Mouse (Mus musculus): Measurements from ENCODE around the gene Gpr87. TPM values are rescaled to one million over a fixed set of nuclear protein-coding genes. Genes with fewer than 3 reads are reported as not detected.

The Gpr87 gene
- polyA plus RNA-seq, 1 experiment from 2014 or later = not detected

GRCm38 (mm10) chr3:59185662-59186061 lies 9.2 kb downstream of the Gpr87 start:
- Histone ChIP-seq H3K4me2 (no peak overlapping the region), H3K27ac (no peak overlapping the region), H3K36me3 (no peaks in the 10 kb centered on the region), H3K9ac (no peak overlapping the region), H3K27me3 (no peaks in the 10 kb centered on the region; the same call in 1 of the 2 replicates), H3K4me3 (replicated peaks) (no peak overlapping the region), H3K9me3 (replicated peaks) (no peaks in the 10 kb centered on the region), H3K4me1 (replicated peaks) (no peaks in the 10 kb centered on the region)
- DNase-seq = no peak
- no peak for ATAC-seq (ENCODE audit: low read depth)
- WGBS (ENCODE audit: insufficient replicate concordance) = 74% methylated on average over 4 of the region's 4 CpGs

GRCm38 (mm10) chr3:59182129-59182528 lies 12.8 kb downstream of the Gpr87 start:
- ATAC-seq (ENCODE audit: low read depth) = no peak
- no peaks in the 10 kb centered on the region for H3K4me1 ChIP-seq (replicated peaks)
- no peaks in the 10 kb centered on the region for H3K36me3 ChIP-seq
- no peak overlapping the region for H3K4me3 ChIP-seq (replicated peaks)
- no peak for DNase-seq
- no peak overlapping the region for H3K27ac ChIP-seq
- no peak overlapping the region for H3K4me2 ChIP-seq
- no peak overlapping the region for H3K9ac ChIP-seq
- no peaks in the 10 kb centered on the region for H3K9me3 ChIP-seq (replicated peaks)
- H3K27me3 ChIP-seq = no peaks in the 10 kb centered on the region; the same call in 1 of the 2 replicates

GRCm38 (mm10) chr3:59181134-59181533 lies 13.8 kb downstream of the Gpr87 start:
- no peaks in the 10 kb centered on the region for H3K4me1 ChIP-seq (replicated peaks)
- no peak for DNase-seq
- H3K27me3 ChIP-seq = no peaks in the 10 kb centered on the region
- H3K36me3 ChIP-seq = no peaks in the 10 kb centered on the region
- no peak for ATAC-seq (ENCODE audit: low read depth)
- H3K4me2 ChIP-seq = no peak overlapping the region
- WGBS (ENCODE audit: insufficient replicate concordance) = 57% methylated on average over 5 of the region's 5 CpGs
- H3K9ac ChIP-seq = no peak overlapping the region
- H3K4me3 ChIP-seq (replicated peaks) = no peak overlapping the region
- no peak overlapping the region for H3K27ac ChIP-seq
- no peaks in the 10 kb centered on the region for H3K9me3 ChIP-seq (replicated peaks)

- Histone ChIP-seq H3K36me3 (no peaks in the 10 kb centered on the region), H3K9ac (no peak overlapping the region), H3K9me3 (replicated peaks) (no peaks in the 10 kb centered on the region), H3K4me2 (no peak overlapping the region), H3K4me3 (replicated peaks) (no peak overlapping the region), H3K27me3 (no peaks in the 10 kb centered on the region), H3K27ac (no peak overlapping the region), H3K4me1 (replicated peaks) (no peaks in the 10 kb centered on the region)
- no peak for DNase-seq
- 53% methylated on average over 5 of the region's 5 CpGs for WGBS (ENCODE audit: insufficient replicate concordance)
- no peak for ATAC-seq (ENCODE audit: low read depth)
These were observed 18.0 kb downstream of the Gpr87 start for GRCm38 (mm10) chr3:59176871-59177270.

- Histone ChIP-seq H3K36me3 (no peaks in the 10 kb centered on the region), H3K4me2 (no peak overlapping the region), H3K9me3 (replicated peaks) (no peaks in the 10 kb centered on the region), H3K9ac (no peak overlapping the region), H3K4me1 (replicated peaks) (0 out of 2 replicates have a peak, but pooled peaks cover under 1% of the 10 kb centered on the region), H3K4me3 (replicated peaks) (no peak overlapping the region), H3K27me3 (no peaks in the 10 kb centered on the region), H3K27ac (no peak overlapping the region)
- 29% methylated on average over 5 of the region's 5 CpGs for WGBS (ENCODE audit: insufficient replicate concordance)
- DNase-seq (no peak), ATAC-seq (ENCODE audit: low read depth) (no peak)
These were observed 19.7 kb downstream of the Gpr87 start for GRCm38 (mm10) chr3:59175234-59175633.

GRCm38 (mm10) chr3:59174426-59175154 lies 20.3 kb downstream of the Gpr87 start:
- 36% methylated on average over 6 of the region's 6 CpGs for WGBS (ENCODE audit: insufficient replicate concordance)
- no peak overlapping the region for H3K4me2 ChIP-seq
- ATAC-seq (ENCODE audit: low read depth) (no peak), DNase-seq (no peak)
- no peak overlapping the region for H3K27ac ChIP-seq
- H3K9ac ChIP-seq = no peak overlapping the region
- no peak overlapping the region for H3K4me3 ChIP-seq (replicated peaks)
- 0 out of 2 replicates have a peak, but pooled peaks cover 5% of the 10 kb centered on the region for H3K4me1 ChIP-seq (replicated peaks)
- H3K36me3 ChIP-seq = no peaks in the 10 kb centered on the region
- H3K27me3 ChIP-seq = no peaks in the 10 kb centered on the region
- no peaks in the 10 kb centered on the region for H3K9me3 ChIP-seq (replicated peaks)

GRCm38 (mm10) chr3:59169921-59170627 lies 24.8 kb downstream of the Gpr87 start:
- 0 out of 2 replicates have a peak, but pooled peaks cover 5% of the 10 kb centered on the region for H3K4me1 ChIP-seq (replicated peaks)
- no peak overlapping the region for H3K9ac ChIP-seq
- WGBS (ENCODE audit: insufficient replicate concordance) = 33% methylated on average over 2 of the region's 2 CpGs
- H3K27me3 ChIP-seq = no peaks in the 10 kb centered on the region
- H3K4me2 ChIP-seq = no peak overlapping the region
- DNase-seq (no peak), ATAC-seq (ENCODE audit: low read depth) (no peak)
- H3K4me3 ChIP-seq (replicated peaks) = no peak overlapping the region
- H3K27ac ChIP-seq = no peak overlapping the region
- H3K9me3 ChIP-seq (replicated peaks) = no peaks in the 10 kb centered on the region
- no peaks in the 10 kb centered on the region for H3K36me3 ChIP-seq

- DNase-seq (no peak), ATAC-seq (ENCODE audit: low read depth) (no peak)
- no peak overlapping the region for H3K4me3 ChIP-seq (replicated peaks)
- 64% methylated on average over 4 of the region's 4 CpGs for WGBS (ENCODE audit: insufficient replicate concordance)
- 0 out of 2 replicates have a peak, but pooled peaks cover 5% of the 10 kb centered on the region for H3K4me1 ChIP-seq (replicated peaks)
- no peaks in the 10 kb centered on the region for H3K27me3 ChIP-seq
- no peak overlapping the region for H3K27ac ChIP-seq
- H3K4me2 ChIP-seq = no peak overlapping the region
- H3K9ac ChIP-seq = no peak overlapping the region
- H3K9me3 ChIP-seq (replicated peaks) = no peaks in the 10 kb centered on the region
- no peaks in the 10 kb centered on the region for H3K36me3 ChIP-seq
These were observed 25.7 kb downstream of the Gpr87 start for GRCm38 (mm10) chr3:59169215-59169614.

GRCm38 (mm10) chr3:59168476-59168875 lies 26.4 kb downstream of the Gpr87 start:
- no peaks in the 10 kb centered on the region for H3K36me3 ChIP-seq
- H3K9me3 ChIP-seq (replicated peaks) = no peaks in the 10 kb centered on the region
- 55% methylated on average over 6 of the region's 6 CpGs for WGBS (ENCODE audit: insufficient replicate concordance)
- 0 out of 2 replicates have a peak, but pooled peaks cover 5% of the 10 kb centered on the region for H3K4me1 ChIP-seq (replicated peaks)
- DNase-seq = no peak
- no peak for ATAC-seq (ENCODE audit: low read depth)
- no peaks in the 10 kb centered on the region for H3K27me3 ChIP-seq
- H3K27ac ChIP-seq = no peak overlapping the region
- H3K9ac ChIP-seq = no peak overlapping the region
- no peak overlapping the region for H3K4me3 ChIP-seq (replicated peaks)
- H3K4me2 ChIP-seq = no peak overlapping the region

GRCm38 (mm10) chr3:59167417-59168054 lies 27.4 kb downstream of the Gpr87 start:
- H3K4me3 ChIP-seq (replicated peaks) = no peak overlapping the region
- 0 out of 2 replicates have a peak, but pooled peaks cover 5% of the 10 kb centered on the region for H3K4me1 ChIP-seq (replicated peaks)
- H3K36me3 ChIP-seq = no peaks in the 10 kb centered on the region
- H3K9me3 ChIP-seq (replicated peaks) = no peaks in the 10 kb centered on the region
- H3K4me2 ChIP-seq = no peak overlapping the region
- no peaks in the 10 kb centered on the region for H3K27me3 ChIP-seq
- WGBS (ENCODE audit: insufficient replicate concordance) = 78% methylated on average over 2 of the region's 2 CpGs
- H3K27ac ChIP-seq = no peak overlapping the region
- ATAC-seq (ENCODE audit: low read depth) (no peak), DNase-seq (no peak)
- H3K9ac ChIP-seq = no peak overlapping the region

GRCm38 (mm10) chr3:59160465-59160864 lies 34.4 kb downstream of the Gpr87 start:
- Histone ChIP-seq H3K36me3 (no peaks in the 10 kb centered on the region), H3K4me2 (no peak overlapping the region), H3K9me3 (replicated peaks) (no peaks in the 10 kb centered on the region), H3K4me1 (replicated peaks) (no peaks in the 10 kb centered on the region), H3K9ac (no peak overlapping the region), H3K27me3 (no peaks in the 10 kb centered on the region), H3K4me3 (replicated peaks) (no peak overlapping the region), H3K27ac (no peak overlapping the region)
- WGBS (ENCODE audit: insufficient replicate concordance) = 47% methylated on average over 1 of the region's 1 CpGs
- ATAC-seq (ENCODE audit: low read depth) (no peak), DNase-seq (no peak)
